Mouse (Mus musculus): ENCODE data around the gene Wfdc15a.

DNA sequence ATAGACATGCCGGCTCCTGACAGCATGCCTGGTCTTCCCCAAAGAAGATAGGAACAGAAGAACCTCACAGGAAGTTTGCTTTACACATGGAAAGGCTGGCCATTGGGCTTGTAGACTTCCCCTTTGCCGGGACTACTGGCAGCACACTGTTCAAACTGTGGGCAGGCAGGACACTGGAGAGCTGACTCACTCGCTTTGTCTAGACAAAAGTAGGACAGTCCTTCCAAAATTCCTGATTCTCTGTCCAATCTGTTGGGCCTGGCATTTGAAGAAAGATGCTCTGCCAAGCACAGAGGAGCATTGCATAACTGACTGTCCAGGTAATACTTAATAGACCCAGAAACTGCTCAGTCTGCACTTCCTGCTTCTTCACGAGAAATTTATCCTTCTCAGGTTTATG is 6.7 kb upstream of the Wfdc15a start:
- TF ChIP-seq NANOG (IDR thresholded peaks at IDR 0.05; ENCODE audit: borderline replicate concordance, low read length) = no peak
- no peak for TF ChIP-seq CTCF (conservative IDR thresholded peaks at IDR 0.05; ENCODE audit: low read length)

Measured in E14TG2a.4 (cell line).